Mouse (Mus musculus) G1E (cell line): Measurements from ENCODE around the gene Rnf141. TPM values are rescaled to one million over a fixed set of nuclear protein-coding genes. Genes with fewer than 3 reads are reported as not detected.

Source experiments
- ATAC-seq: 2 replicates; pipeline ENCODE4 v1.8.0; 2016; ENCODE audit warnings: mild to moderate bottlenecking; ENCODE audit not compliant: insufficient number of reproducible peaks, poor library complexity, low FRiP score, severe bottlenecking; ENCODE audit errors: extremely low read depth
- DNase-seq: peaks from one replicate; pipeline ENCODE4 v3.0.0; 2012; ENCODE audit warnings: low spot score
- H3K27me3 ChIP-seq: 2 replicates; pipeline ENCODE4 v1.6.1; 2012; ENCODE audit warnings: mild to moderate bottlenecking, low read length, inconsistent platforms; ENCODE audit not compliant: insufficient read depth
- H3K36me3 ChIP-seq: replicated peaks from 2 replicates; pipeline ENCODE3; 2012; ENCODE audit warnings: mild to moderate bottlenecking, inconsistent platforms
- H3K4me1 ChIP-seq: 2 replicates; pipeline ENCODE4 v1.6.1; 2012; ENCODE audit warnings: low read depth, low read length, inconsistent platforms, mixed read lengths; ENCODE audit not compliant: insufficient read depth
- H3K4me3 ChIP-seq: 2 replicates; pipeline ENCODE4 v1.5.1; 2012; ENCODE audit warnings: low read depth, mild to moderate bottlenecking, inconsistent platforms, low read length, moderate library complexity, mixed read lengths
- H3K9me3 ChIP-seq: replicated peaks from 2 replicates; pipeline ENCODE4 v1.6.1; 2012; ENCODE audit warnings: inconsistent platforms
- CTCF ChIP-seq: IDR thresholded peaks from 2 replicates; pipeline ENCODE4 v1.5.1; 2012; ENCODE audit warnings: low read depth, low read length, inconsistent platforms, mixed read lengths
- GATA1 ChIP-seq: IDR thresholded peaks from 2 replicates; pipeline ENCODE4 v1.6.1; 2012; ENCODE audit warnings: borderline replicate concordance, low read length, inconsistent platforms, mixed read lengths
- GATA2 ChIP-seq: IDR thresholded peaks from 2 replicates; pipeline ENCODE4 v1.6.1; 2012; ENCODE audit warnings: low read depth, low read length, inconsistent platforms, borderline replicate concordance
- POLR2AphosphoS5 ChIP-seq: IDR thresholded peaks from 2 replicates; pipeline ENCODE4 v1.6.1; 2012; ENCODE audit warnings: low read depth, low read length, inconsistent platforms; ENCODE audit not compliant: insufficient replicate concordance
- TAL1 ChIP-seq: conservative IDR thresholded peaks from 2 replicates; pipeline ENCODE4 v1.6.1; 2012; ENCODE audit warnings: low read depth, low read length, inconsistent platforms, mixed read lengths
- polyA plus RNA-seq: library from polyadenylated mRNA; stranded (reverse); fragments of >175 nt; gene quantifications from 2 replicates; pipeline ENCODE4 v1.2.3, GENCODE M21; 2012
- total RNA-seq, 2 experiments: library from RNA; stranded (forward) in 1 of 2; stranded (reverse) in 1 of 2; fragments of 200-1000 nt in 1 of 2; fragments of >200 nt in 1 of 2; fragmentation: Nextera tagmentation in 1 of 2; gene quantifications; 2 replicates each; pipeline ENCODE4 v1.2.3; 2014 to 2017

The Rnf141 gene
- total and polyA plus RNA-seq, 3 experiments: 0.92 to 38.6 (median 18.2) TPM

DNA sequence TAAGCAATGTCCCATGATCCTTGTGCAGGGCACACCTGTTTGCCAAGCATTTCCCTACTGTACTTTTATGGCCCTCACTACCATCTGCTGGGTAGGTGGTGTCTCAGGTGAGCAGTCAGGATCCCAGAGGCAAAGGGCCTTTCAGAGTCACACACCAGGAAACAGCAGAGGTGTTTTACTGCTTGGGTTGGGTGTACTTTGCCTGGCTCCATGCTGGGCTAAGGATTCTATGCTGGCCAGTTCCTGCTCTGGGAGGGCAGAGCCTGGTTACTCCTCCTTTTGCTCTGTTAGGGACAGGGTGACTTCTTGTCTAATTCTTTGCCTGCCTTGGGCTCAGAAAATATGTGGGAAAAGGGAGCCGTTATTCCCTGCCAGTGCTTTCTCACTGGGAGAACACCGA lies 51.4 kb downstream of the Rnf141 start:
- H3K36me3 ChIP-seq: peaks cover 100% of the 10 kb centered on the region
- H3K4me3 ChIP-seq: no peak overlapping the region
- H3K27me3 ChIP-seq: no peaks in the 10 kb centered on the region

DNA sequence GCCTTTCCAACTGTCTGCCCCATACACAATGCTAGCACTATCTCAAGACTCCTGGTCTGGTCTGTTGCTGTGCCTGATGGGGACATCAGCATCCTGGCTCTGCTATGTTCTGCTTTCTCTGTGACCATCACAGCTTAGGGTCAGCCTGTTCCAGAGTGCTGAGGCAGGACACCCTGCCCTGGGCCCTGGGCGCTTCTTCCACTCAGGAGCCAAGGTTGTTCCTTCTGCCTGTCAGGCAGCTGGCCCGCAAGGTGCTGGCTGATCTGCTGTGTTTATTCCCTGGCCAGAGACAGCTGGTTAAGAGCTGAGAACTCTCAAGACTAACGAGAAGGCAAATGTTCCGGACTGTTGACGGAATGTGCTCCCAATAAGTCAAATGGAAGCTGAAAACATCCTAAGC lies 52.1 kb downstream of the Rnf141 start:
- DNase-seq: no peak
- H3K4me1 ChIP-seq: peaks cover 20% of the 10 kb centered on the region

More for the DNA sequence above, 51.4 kb downstream of the Rnf141 start:
- Histone ChIP-seq H3K9me3 (no peaks in the 10 kb centered on the region), H3K4me1 (peaks cover 20% of the 10 kb centered on the region)
- DNase-seq (no peak), ATAC-seq (no peak)
- no peak for TF ChIP-seq GATA2
- TF ChIP-seq GATA1: no peak
- no peak for TF ChIP-seq POLR2AphosphoS5
- no peak for TF ChIP-seq CTCF
- TF ChIP-seq TAL1: no peak

DNA sequence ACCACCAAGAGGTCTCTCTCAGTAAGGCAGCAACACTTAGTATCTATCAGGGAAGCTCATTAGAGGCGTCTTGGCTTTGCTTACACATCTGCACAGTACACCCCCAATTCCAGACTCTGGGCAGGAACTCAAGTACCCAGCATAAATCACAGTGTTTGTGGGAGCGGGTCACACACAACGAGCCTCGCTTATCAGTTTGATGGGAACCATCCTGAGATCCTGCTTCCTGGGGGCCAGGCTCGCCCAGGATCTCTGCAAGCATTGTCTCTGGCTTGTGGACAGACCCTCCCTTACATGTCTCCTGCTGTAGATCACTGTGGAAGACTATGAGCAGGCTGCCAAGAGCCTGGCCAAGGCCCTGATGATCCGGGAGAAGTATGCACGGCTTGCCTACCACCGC lies 53.4 kb downstream of the Rnf141 start:
- TF ChIP-seq POLR2AphosphoS5 (no peak), GATA2 (no peak), CTCF (no peak), GATA1 (no peak), TAL1 (no peak)
- ATAC-seq (no peak), DNase-seq (no peak)
- H3K4me3 ChIP-seq: no peak overlapping the region
- peaks cover 100% of the 10 kb centered on the region for H3K36me3 ChIP-seq
- no peaks in the 10 kb centered on the region for H3K27me3 ChIP-seq
- peaks cover 10% of the 10 kb centered on the region; the same call in 1 of the 2 replicates for H3K4me1 ChIP-seq
- H3K9me3 ChIP-seq: no peaks in the 10 kb centered on the region

More for the DNA sequence above, 52.1 kb downstream of the Rnf141 start:
- ATAC-seq: no peak
- Histone ChIP-seq H3K4me3 (no peak overlapping the region), H3K27me3 (no peaks in the 10 kb centered on the region), H3K9me3 (no peaks in the 10 kb centered on the region), H3K36me3 (peaks cover 100% of the 10 kb centered on the region)
- no peak for TF ChIP-seq TAL1
- TF ChIP-seq GATA1: no peak
- TF ChIP-seq POLR2AphosphoS5: no peak

DNA sequence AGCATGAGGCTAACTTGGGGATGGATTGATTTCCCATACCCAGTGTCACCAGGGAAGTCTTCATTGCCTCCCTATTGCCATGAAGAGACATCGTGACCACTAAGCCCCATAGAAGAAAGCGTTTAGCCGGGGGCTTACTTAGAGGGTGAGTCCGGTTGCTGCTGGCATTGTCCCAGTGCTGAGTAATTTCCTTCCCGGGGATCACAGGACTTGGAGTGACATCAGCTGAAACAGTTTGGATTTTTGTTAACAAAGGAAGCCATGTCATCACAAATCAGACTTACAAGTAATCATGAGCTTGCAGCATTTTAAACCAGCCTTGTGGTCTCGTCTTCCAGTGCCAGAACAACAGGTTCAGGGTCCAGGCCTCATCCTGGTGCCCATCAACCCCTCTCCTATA lies 56.9 kb downstream of the Rnf141 start:
- Histone ChIP-seq H3K4me3 (no peak overlapping the region), H3K4me1 (peaks cover 12% of the 10 kb centered on the region), H3K9me3 (no peaks in the 10 kb centered on the region), H3K27me3 (no peaks in the 10 kb centered on the region), H3K36me3 (peaks cover 89% of the 10 kb centered on the region)
- no peak for ATAC-seq
- DNase-seq: no peak
- no peak for TF ChIP-seq GATA2
- no peak for TF ChIP-seq CTCF

DNA sequence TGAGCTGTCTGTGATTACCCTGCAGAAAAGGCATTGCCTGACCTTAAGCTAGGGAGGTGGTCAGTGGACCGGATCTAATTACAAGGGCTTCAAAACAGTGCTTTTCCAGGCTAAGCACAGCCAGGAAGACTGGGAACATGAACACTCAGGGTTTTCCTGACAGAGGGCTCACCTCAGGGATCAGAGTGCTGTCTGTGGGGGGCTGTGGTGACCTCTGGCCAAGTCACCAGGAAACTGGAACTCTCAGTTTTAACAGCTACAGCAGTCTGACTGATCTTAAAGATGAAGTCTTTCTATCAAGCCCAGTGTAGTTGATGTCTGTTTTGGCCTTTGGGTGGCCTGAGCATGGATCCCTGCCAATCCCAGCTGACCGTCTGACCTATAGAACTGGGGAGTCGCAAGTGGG lies 58.5 kb downstream of the Rnf141 start:
- DNase-seq: no peak
- peaks cover 85% of the 10 kb centered on the region for H3K36me3 ChIP-seq
- TF ChIP-seq GATA1: no peak
- no peak for TF ChIP-seq CTCF
- TF ChIP-seq GATA2: no peak
- no peak for TF ChIP-seq POLR2AphosphoS5
- TF ChIP-seq TAL1: no peak
- H3K4me3 ChIP-seq: no peak overlapping the region
- H3K4me1 ChIP-seq: peaks cover 27% of the 10 kb centered on the region
- ATAC-seq: no peak
- no peaks in the 10 kb centered on the region for H3K9me3 ChIP-seq
- H3K27me3 ChIP-seq: no peaks in the 10 kb centered on the region

DNA sequence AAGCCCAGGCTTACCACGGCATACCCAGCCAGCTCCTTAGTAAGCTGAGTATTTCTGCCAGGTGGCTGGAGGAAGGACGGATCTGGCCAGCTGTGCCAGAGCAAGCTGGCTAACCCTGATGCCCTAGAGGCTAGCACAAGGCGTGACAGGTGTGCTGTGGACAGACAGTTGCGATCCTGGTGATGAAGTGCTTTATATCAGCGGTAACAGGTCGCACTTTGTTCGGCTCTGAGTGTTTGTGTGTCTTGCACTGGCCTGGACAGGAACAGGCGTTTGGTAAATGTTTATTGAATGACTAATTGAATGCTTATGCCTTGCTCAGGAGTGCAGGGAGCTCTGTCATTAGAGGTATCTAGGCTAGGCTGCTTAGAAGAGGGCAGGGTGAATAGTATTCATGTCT lies 59.3 kb downstream of the Rnf141 start:
- ATAC-seq (no peak), DNase-seq (no peak)
- H3K36me3 ChIP-seq: peaks cover 85% of the 10 kb centered on the region
- no peaks in the 10 kb centered on the region for H3K27me3 ChIP-seq
- peaks cover 35% of the 10 kb centered on the region for H3K4me1 ChIP-seq
- no peaks in the 10 kb centered on the region for H3K9me3 ChIP-seq
- H3K4me3 ChIP-seq: no peak overlapping the region
- no peak for TF ChIP-seq GATA1

DNA sequence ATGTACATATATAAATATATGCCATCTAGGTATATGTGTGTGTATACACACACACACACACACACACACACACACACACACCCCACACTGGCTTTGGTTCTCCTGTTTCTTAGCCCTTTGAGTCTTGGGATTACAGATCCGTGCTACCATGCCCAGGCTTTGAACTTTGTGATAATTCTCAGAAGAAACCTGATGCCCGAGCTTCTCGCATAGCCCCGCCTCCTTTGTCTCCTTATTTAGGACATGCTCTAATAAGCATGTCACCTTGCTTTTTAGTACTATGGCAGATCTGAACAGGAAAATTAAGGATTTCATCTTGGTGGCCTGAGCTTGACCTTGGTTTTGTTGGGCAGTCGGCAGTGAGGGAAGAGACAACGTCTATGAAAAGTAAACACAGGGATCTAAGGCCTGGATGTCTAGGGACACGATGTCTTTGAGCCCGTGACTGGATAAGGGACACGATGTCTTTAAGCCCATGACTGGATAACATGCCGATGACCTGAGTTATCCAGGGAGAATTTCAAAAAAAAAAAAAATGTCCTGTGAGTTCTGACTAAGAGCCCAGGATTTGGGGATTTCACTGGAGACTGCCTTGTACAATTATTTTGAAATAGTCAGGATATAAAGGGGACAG lies 61.3 kb downstream of the Rnf141 start:
- Histone ChIP-seq H3K9me3 (no peaks in the 10 kb centered on the region), H3K4me3 (no peak overlapping the region), H3K4me1 (peaks cover 55% of the 10 kb centered on the region), H3K36me3 (peaks cover 83% of the 10 kb centered on the region), H3K27me3 (no peaks in the 10 kb centered on the region)
- ATAC-seq (no peak), DNase-seq (no peak)
- TF ChIP-seq POLR2AphosphoS5: no peak
- no peak for TF ChIP-seq TAL1
- TF ChIP-seq CTCF: no peak
- no peak for TF ChIP-seq GATA1
- no peak for TF ChIP-seq GATA2
